Comparison of ENCODE assay signal across 12 mouse cellular contexts in the genomic region with DNA sequence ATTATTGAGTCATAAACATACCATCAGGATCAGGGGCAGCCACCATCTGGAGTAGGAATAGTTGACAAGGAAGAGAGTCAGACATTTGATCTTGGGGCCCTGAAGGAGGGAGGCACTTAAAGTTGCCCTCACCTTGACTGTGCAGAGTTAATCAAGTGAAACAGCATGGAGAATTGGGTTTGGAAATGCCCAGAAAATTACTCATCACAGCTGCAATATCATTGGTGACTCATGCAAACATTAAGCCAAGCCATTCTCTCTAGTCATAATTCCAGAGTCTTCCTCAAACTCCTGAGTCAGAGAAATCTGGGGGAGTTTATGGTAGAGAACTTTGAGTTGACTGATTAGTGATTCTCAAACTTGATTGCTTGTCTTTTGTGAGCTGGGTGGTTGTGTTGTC.
"Had no signal": no experiment of that assay in that cellular context is flagged by ENCODE, and none has a peak within 500 bp of the region (broad histone marks: within the 10 kb centered on the region; RNA-seq: fewer than 3 reads in every experiment).

No protein-coding gene starts in this region.

- H3K4me1 ChIP-seq: limb, embryonic 10.5 days; liver, embryonic 15.5 days; midbrain, embryonic 10.5 days; neural tube, embryonic 12.5 days; stomach, embryonic 15.5 days had no signal

- DNase-seq: kidney, postnatal 14 days; lung, embryonic 14.5 days; lung, postnatal 10 days; lung, postnatal 4 days; midbrain, embryonic 14.5 days; right cerebral cortex, postnatal 14 days; thymus, postnatal 4 days had no signal

- H3K4me3 ChIP-seq: limb, embryonic 10.5 days; liver, embryonic 15.5 days; midbrain, embryonic 10.5 days; neural tube, embryonic 12.5 days; stomach, embryonic 15.5 days had no signal

- H3K27ac ChIP-seq: limb, embryonic 10.5 days; liver, embryonic 15.5 days; midbrain, embryonic 10.5 days; neural tube, embryonic 12.5 days; stomach, embryonic 15.5 days had no signal
